Mouse (Mus musculus): ENCODE data around the gene Cops4. TPM values are rescaled to one million over a fixed set of nuclear protein-coding genes. Genes with fewer than 3 reads are reported as not detected.

The Cops4 gene
- polyA plus RNA-seq, 1 experiment from 2014 or later, result 132 TPM

GRCm38 (mm10) chr5:100572069-100572468 is 54.0 kb downstream of the Cops4 start, which contains the start of gene Plac8:
Gene Plac8 (minus strand): TSS chr5:100572245.
- no peaks in the 10 kb centered on the region for H3K27me3 ChIP-seq
- DNase-seq (ENCODE audit: low read depth, low spot score), result no peak
- no peak for TF ChIP-seq CTCF (IDR thresholded peaks at IDR 0.05)
- CTCF ChIA-PET, result interaction anchor here (0.9 to 1.6 kb wide), 3 partner anchors 9 to 53 kb away, joined by 3 to 5 read pairs (median 3); no protein-coding TSS in a partner anchor
- no peak for ATAC-seq
- POLR2A ChIA-PET, result no interaction called here
- in situ Hi-C loops (cut with MboI; ENCODE audit: low pct_unique_long_range_greater_than_20kb), result no loop called here

GRCm38 (mm10) chr5:100573256-100573655 is 55.1 kb downstream of the Cops4 start:
- no peak for TF ChIP-seq CTCF (IDR thresholded peaks at IDR 0.05)
- DNase-seq (ENCODE audit: low read depth, low spot score) (no peak), ATAC-seq (no peak)
- ChIA-PET POLR2A (interaction anchor here (0.7 kb wide), 1 partner anchor 78 kb away, joined by 4 read pairs; no protein-coding TSS in a partner anchor), CTCF (interaction anchor here (1.9 kb wide), 1 partner anchor 23 kb away, joined by 5 read pairs; no protein-coding TSS in a partner anchor)
- H3K27me3 ChIP-seq, result no peaks in the 10 kb centered on the region
- in situ Hi-C loops (cut with MboI; ENCODE audit: low pct_unique_long_range_greater_than_20kb), result no loop called here

- DNase-seq (ENCODE audit: low read depth, low spot score), result no peak
- H3K27me3 ChIP-seq, result no peaks in the 10 kb centered on the region
- CTCF ChIA-PET, result interaction anchor here (0.9 to 1.9 kb wide), 2 partner anchors 22 to 27 kb away, joined by 3 to 5 read pairs; no protein-coding TSS in a partner anchor
These were observed 56.7 kb downstream of the Cops4 start for GRCm38 (mm10) chr5:100574771-100575170.

DNA sequence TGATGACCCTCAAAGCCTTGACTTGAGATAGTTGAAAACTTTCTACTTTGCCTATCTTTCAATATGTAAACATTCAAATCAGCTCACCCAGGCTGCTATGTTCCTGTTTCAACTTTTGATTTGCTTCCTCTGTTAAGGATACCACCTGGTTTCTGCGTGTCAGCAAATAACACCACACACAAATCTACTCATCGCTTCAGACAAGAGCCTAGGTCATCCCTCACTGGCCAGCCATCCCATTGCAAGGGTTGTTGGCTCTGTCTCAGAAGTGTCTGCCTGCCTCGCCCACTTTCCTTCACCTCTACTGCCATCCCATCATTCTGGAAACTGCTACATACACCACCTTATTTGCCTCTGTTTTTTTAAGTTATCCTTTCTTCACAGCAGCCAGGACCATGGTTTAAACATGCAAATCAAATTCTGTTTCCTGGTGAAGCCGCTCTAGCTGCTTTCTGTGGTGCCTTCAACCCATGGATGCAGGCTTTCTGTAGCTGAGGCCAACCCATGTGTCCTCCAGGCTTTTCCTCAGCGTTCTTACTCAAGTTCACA is 60.8 kb downstream of the Cops4 start:
- H3K27me3 ChIP-seq, result no peaks in the 10 kb centered on the region
- CTCF ChIA-PET, result no interaction called here
- POLR2A ChIA-PET, result interaction anchor here (0.7 kb wide), 1 partner anchor 178 kb away, joined by 3 read pairs; no protein-coding TSS in a partner anchor
- no peak for TF ChIP-seq CTCF (IDR thresholded peaks at IDR 0.05)
- DNase-seq (ENCODE audit: low read depth, low spot score), result no peak
- no peak for ATAC-seq
- in situ Hi-C loops (cut with MboI; ENCODE audit: low pct_unique_long_range_greater_than_20kb), result no loop called here

More at GRCm38 (mm10) chr5:100574771-100575170, 56.7 kb downstream of the Cops4 start:
- no peak for ATAC-seq
- POLR2A ChIA-PET, result no interaction called here
- in situ Hi-C loops (cut with MboI; ENCODE audit: low pct_unique_long_range_greater_than_20kb), result no loop called here
- TF ChIP-seq CTCF (IDR thresholded peaks at IDR 0.05), result peak; percentile 61

GRCm38 (mm10) chr5:100581622-100582434 is 63.7 kb downstream of the Cops4 start:
- ChIA-PET POLR2A (no interaction called here), CTCF (interaction anchor here (1.3 to 1.5 kb wide), 3 partner anchors 11 to 20 kb away, joined by 3 to 5 read pairs (median 4); no protein-coding TSS in a partner anchor)
- TF ChIP-seq CTCF (IDR thresholded peaks at IDR 0.05), result no peak
- DNase-seq (ENCODE audit: low read depth, low spot score), result no peak
- in situ Hi-C loops (cut with MboI; ENCODE audit: low pct_unique_long_range_greater_than_20kb), result no loop called here
- H3K27me3 ChIP-seq, result no peaks in the 10 kb centered on the region
- ATAC-seq, result no peak

- DNase-seq (ENCODE audit: low read depth, low spot score) (no peak), ATAC-seq (no peak)
- POLR2A ChIA-PET, result no interaction called here
- H3K27me3 ChIP-seq, result no peaks in the 10 kb centered on the region
- in situ Hi-C loops (cut with MboI; ENCODE audit: low pct_unique_long_range_greater_than_20kb), result no loop called here
- CTCF ChIA-PET, result interaction anchor here (1.4 to 1.5 kb wide), 2 partner anchors 15 to 19 kb away, joined by 3 to 4 read pairs; no protein-coding TSS in a partner anchor
- TF ChIP-seq CTCF (IDR thresholded peaks at IDR 0.05), result no peak
These were observed 64.3 kb downstream of the Cops4 start for GRCm38 (mm10) chr5:100582435-100582826.

GRCm38 (mm10) chr5:100583066-100583465 is 65.0 kb downstream of the Cops4 start:
- TF ChIP-seq CTCF (IDR thresholded peaks at IDR 0.05), result no peak
- no peak for ATAC-seq
- no peak for DNase-seq (ENCODE audit: low read depth, low spot score)
- H3K27me3 ChIP-seq, result no peaks in the 10 kb centered on the region
- CTCF ChIA-PET, result interaction anchor here (1.4 to 1.5 kb wide), 2 partner anchors 15 to 24 kb away, joined by 3 read pairs; no protein-coding TSS in a partner anchor
- in situ Hi-C loops (cut with MboI; ENCODE audit: low pct_unique_long_range_greater_than_20kb), result no loop called here
- POLR2A ChIA-PET, result no interaction called here

DNA sequence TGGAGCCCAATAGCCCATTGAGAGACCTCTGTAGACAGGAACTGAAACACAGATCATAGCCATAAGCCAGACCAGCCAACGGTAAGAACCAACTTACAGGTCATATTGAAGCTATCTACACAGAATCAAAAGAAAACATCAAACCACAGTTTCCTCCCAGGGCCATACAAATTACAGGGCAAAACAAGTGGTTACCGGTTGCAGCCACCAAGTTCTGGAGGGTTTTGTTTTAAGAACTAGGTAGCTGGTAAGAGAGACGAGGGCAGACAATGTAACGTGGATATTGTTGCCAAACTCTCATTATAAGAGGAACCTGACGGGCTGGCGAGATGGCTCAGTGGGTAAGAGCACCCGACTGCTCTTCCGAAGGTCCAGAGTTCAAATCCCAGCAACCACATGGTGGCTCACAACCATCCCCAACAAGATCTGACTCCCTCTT is 67.1 kb downstream of the Cops4 start:
- H3K27me3 ChIP-seq, result no peaks in the 10 kb centered on the region
- in situ Hi-C loops (cut with MboI; ENCODE audit: low pct_unique_long_range_greater_than_20kb), result no loop called here
- no peak for ATAC-seq
- DNase-seq (ENCODE audit: low read depth, low spot score), result no peak
- ChIA-PET CTCF (interaction anchor here (0.7 to 1.6 kb wide), 3 partner anchors 9 to 14 kb away, joined by 3 to 4 read pairs (median 3); partner anchors contain the start of gene Plac8), POLR2A (no interaction called here)
- no peak for TF ChIP-seq CTCF (IDR thresholded peaks at IDR 0.05)

GRCm38 (mm10) chr5:100585657-100586056 is 67.5 kb downstream of the Cops4 start:
- no peak for DNase-seq (ENCODE audit: low read depth, low spot score)
- CTCF ChIA-PET, result interaction anchor here (1.4 kb wide), 1 partner anchor 9 kb away, joined by 4 read pairs; no protein-coding TSS in a partner anchor
- POLR2A ChIA-PET, result no interaction called here
- in situ Hi-C loops (cut with MboI; ENCODE audit: low pct_unique_long_range_greater_than_20kb), result no loop called here
- no peaks in the 10 kb centered on the region for H3K27me3 ChIP-seq
- no peak for TF ChIP-seq CTCF (IDR thresholded peaks at IDR 0.05)
- no peak for ATAC-seq

DNA sequence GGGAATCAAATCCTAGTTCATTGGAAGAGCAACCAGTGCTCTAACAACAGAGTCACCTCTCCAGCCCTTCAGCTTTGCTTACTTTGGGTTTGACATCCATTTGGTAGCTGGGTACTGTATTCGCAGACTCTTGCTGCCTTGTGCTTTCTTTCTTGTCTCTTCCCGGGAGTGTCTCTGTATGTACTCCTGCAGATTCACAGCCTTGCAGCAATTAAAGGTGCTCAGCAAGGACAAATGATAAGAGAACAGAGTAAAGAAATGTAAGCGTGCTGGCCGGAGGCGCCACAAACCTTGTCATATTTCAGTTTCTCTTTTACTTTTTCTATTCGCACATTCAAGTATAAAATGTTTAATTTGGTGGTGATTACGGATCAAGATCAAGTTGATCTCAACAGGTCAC is 69.0 kb downstream of the Cops4 start:
- in situ Hi-C loops (cut with MboI; ENCODE audit: low pct_unique_long_range_greater_than_20kb), result no loop called here
- H3K27me3 ChIP-seq, result no peaks in the 10 kb centered on the region
- no peak for ATAC-seq
- no peak for DNase-seq (ENCODE audit: low read depth, low spot score)
- CTCF ChIA-PET, result no interaction called here
- TF ChIP-seq CTCF (IDR thresholded peaks at IDR 0.05), result no peak
- POLR2A ChIA-PET, result no interaction called here

DNA sequence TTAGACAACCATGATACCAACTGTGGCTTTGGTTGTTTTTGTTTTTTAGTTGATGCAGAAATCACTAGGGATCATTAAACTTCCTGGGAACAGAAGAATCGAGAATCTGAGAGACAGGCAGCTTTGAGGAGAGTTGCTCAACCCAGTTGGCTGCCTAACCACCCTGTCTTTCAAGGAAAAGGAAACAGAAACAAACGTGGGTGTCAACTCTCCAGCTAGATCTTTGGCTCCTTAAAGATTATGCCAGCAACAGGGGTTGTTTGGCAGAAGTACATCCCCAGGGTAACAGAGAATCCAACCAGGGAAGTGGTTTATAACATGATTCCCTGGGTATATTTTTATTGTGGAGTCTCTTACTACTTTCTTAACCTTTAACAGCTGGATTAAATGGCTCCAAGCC is 69.5 kb downstream of the Cops4 start:
- ATAC-seq, result no peak
- in situ Hi-C loops (cut with MboI; ENCODE audit: low pct_unique_long_range_greater_than_20kb), result no loop called here
- no peak for TF ChIP-seq CTCF (IDR thresholded peaks at IDR 0.05)
- DNase-seq (ENCODE audit: low read depth, low spot score), result no peak
- POLR2A ChIA-PET, result no interaction called here
- CTCF ChIA-PET, result no interaction called here
- H3K27me3 ChIP-seq, result no peaks in the 10 kb centered on the region

Data from Patski (cell line).